8 mouse cellular contexts compared by ENCODE assay signal in genomic region chr12:86905203-86905602, GRCm38 (mm10). TPM values are rescaled to one million over a fixed set of nuclear protein-coding genes. Genes with fewer than 3 reads are reported as not detected.
DNase-seq lines count a peak whose midpoint lies in the region; ATAC-seq and TF ChIP-seq lines count a peak whose summit lies in the region.

No protein-coding gene starts in this region.

- TF ChIP-seq POLR2A in liver, adult 2 months (IDR thresholded peaks at IDR 0.05; ENCODE audit: extremely low read depth, insufficient read depth, low read length) = no peak

- no peak overlapping the region for H3K9ac ChIP-seq in heart, embryonic 12.5 days
- H3K9ac ChIP-seq in forebrain, embryonic 13.5 days = no peak overlapping the region
- H3K9ac ChIP-seq in liver, adult 2 months (ENCODE audit: low read depth, low read length) = peak overlapping the region; percentile 30; the same call in 1 of the 2 replicates

- no peaks in the 10 kb centered on the region for H3K79me2 ChIP-seq in liver, adult 2 months (ENCODE audit: control insufficient read depth, insufficient read depth, low read length)

- DNase-seq in heart, adult 11 months = peak; percentile 95
- DNase-seq in B cell, adult 2 months = peak; percentile 68 to 74
- peak; percentile 68 for DNase-seq in adrenal gland, postnatal 10 days
- DNase-seq in liver, adult 2 months (ENCODE audit: extremely low read depth, low read depth, low spot score) = no peak
- DNase-seq in spleen, postnatal 36 days (ENCODE audit: low spot score in 2 of 2) = peak; percentile 40 to 59
- no peak for DNase-seq in ovary, postnatal 14 days (ENCODE audit: low spot score)

- ATAC-seq in heart, embryonic 12.5 days (ENCODE audit: insufficient number of reproducible peaks, low FRiP score) = no peak
- peak; percentile 34; the same call in 1 of the 2 replicates for ATAC-seq in forebrain, embryonic 13.5 days

- 22% methylated on average over 4 of the region's 4 CpGs for WGBS in heart, embryonic 12.5 days
- 11% methylated on average over 4 of the region's 4 CpGs for WGBS in forebrain, embryonic 13.5 days
- WGBS in liver, adult 2 months = 20% methylated on average over 4 of the region's 4 CpGs

- H3K36me3 ChIP-seq in heart, embryonic 12.5 days = no peaks in the 10 kb centered on the region
- no peaks in the 10 kb centered on the region for H3K36me3 ChIP-seq in forebrain, embryonic 13.5 days (ENCODE audit: poor library complexity, severe bottlenecking)
- H3K36me3 ChIP-seq in liver, adult 2 months (ENCODE audit: control insufficient read depth, insufficient read depth, low read length) = no peaks in the 10 kb centered on the region

- TF ChIP-seq CTCF in liver, adult 2 months (IDR thresholded peaks at IDR 0.05; ENCODE audit: low read depth, low read length) = peak; percentile 63

- no peaks in the 10 kb centered on the region for H3K9me3 ChIP-seq in heart, embryonic 12.5 days (replicated peaks)
- H3K9me3 ChIP-seq in forebrain, embryonic 13.5 days (replicated peaks) = no peaks in the 10 kb centered on the region

- H3K27ac ChIP-seq in heart, embryonic 12.5 days (ENCODE audit: poor library complexity, severe bottlenecking) = no peak overlapping the region
- H3K27ac ChIP-seq in forebrain, embryonic 13.5 days = peak overlapping the region; percentile 27; the same call in 1 of the 2 replicates
- peak overlapping the region; percentile 99 for H3K27ac ChIP-seq in liver, adult 2 months (replicated peaks; ENCODE audit: insufficient read depth, low read depth, low read length)

- peaks cover 17% of the 10 kb centered on the region for H3K4me1 ChIP-seq in heart, embryonic 12.5 days (replicated peaks)
- peaks cover 45% of the 10 kb centered on the region for H3K4me1 ChIP-seq in forebrain, embryonic 13.5 days
- H3K4me1 ChIP-seq in liver, adult 2 months (ENCODE audit: control insufficient read depth, insufficient read depth, low read length) = peaks cover 11% of the 10 kb centered on the region

- H3K4me3 ChIP-seq in heart, embryonic 12.5 days = no peak overlapping the region
- no peak overlapping the region for H3K4me3 ChIP-seq in forebrain, embryonic 13.5 days
- no peak overlapping the region for H3K4me3 ChIP-seq in liver, adult 2 months (ENCODE audit: insufficient read depth, low read depth, low read length)

- no peaks in the 10 kb centered on the region for H3K27me3 ChIP-seq in heart, embryonic 12.5 days (replicated peaks)
- H3K27me3 ChIP-seq in forebrain, embryonic 13.5 days = no peaks in the 10 kb centered on the region
- H3K27me3 ChIP-seq in liver, adult 2 months (ENCODE audit: control insufficient read depth, insufficient read depth, low read length) = no peaks in the 10 kb centered on the region

- H3K4me2 ChIP-seq in heart, embryonic 12.5 days = no peak overlapping the region
- no peak overlapping the region for H3K4me2 ChIP-seq in forebrain, embryonic 13.5 days

RNA-seq across cellular contexts. Expression of gene Irf2bpl, which starts 20.6 kb away (rescaled TPM):
- 57.8 and 59.5 TPM in 2 replicates for polyA plus RNA-seq in heart, embryonic 12.5 days (2016; fragmentation: Nextera tagmentation; extraction: Ambion mirVana)
- 10 to 100 TPM; 39.7 to 53.2 TPM for total RNA-seq in adrenal gland, postnatal 10 days (2021)
- 54.2 and 54.8 TPM in 2 replicates for polyA plus RNA-seq in forebrain, embryonic 13.5 days (2015; fragmentation: Nextera tagmentation; extraction: Ambion mirVana)
- total RNA-seq in liver, adult 2 months (2014; rRNA removed) = 6.8 and 9.3 TPM in 2 replicates
- polyA plus RNA-seq in liver, adult 2 months (2012; rRNA removed) = 10.5 and 10.8 TPM in 2 replicates

RNA-seq across cellular contexts. Expression of gene Cipc, which starts 41.6 kb away (rescaled TPM):
- polyA plus RNA-seq in heart, embryonic 12.5 days (2016; fragmentation: Nextera tagmentation; extraction: Ambion mirVana) = 28.9 and 29.3 TPM in 2 replicates
- total RNA-seq in adrenal gland, postnatal 10 days (2021) = 10 to 100 TPM; 21.0 to 23.7 TPM
- polyA plus RNA-seq in forebrain, embryonic 13.5 days (2015; fragmentation: Nextera tagmentation; extraction: Ambion mirVana) = 46.1 and 53.1 TPM in 2 replicates
- total RNA-seq in liver, adult 2 months (2014; rRNA removed) = 15.7 and 26.4 TPM in 2 replicates
- 28.4 and 36.0 TPM in 2 replicates for polyA plus RNA-seq in liver, adult 2 months (2012; rRNA removed)

Comparison
In these comparisons a context has a peak if more than half of its experiments do, and no peak if none do; other contexts are left out.
1. DNase-seq: peak in heart, adult 11 months (single experiment), B cell, adult 2 months (2 of 2), adrenal gland, postnatal 10 days (single experiment) and spleen, postnatal 36 days (2 of 2); none in liver, adult 2 months (single experiment) and ovary, postnatal 14 days (single experiment).